Mouse (Mus musculus): Measurements from ENCODE around the gene Cyb561.

The Cyb561 gene

DNA sequence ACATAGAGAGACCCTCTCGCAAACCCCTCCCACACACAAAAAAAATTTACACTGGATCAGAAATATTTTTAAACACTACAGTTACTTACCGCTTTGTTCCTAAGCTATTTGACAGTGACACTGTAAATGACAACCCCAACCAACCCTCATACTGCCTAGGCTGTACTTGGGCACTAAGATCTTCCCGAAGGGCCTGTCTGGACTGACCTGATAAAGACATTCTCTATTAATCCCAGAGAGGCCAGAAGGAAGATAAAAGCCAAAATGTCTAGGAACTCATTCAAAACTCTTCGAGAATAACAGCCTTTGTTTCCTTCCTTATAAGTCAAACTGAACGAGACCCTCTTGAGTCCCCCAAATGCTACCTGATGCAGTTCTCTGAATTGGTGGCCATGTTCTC, 31.9 kb downstream of the Cyb561 start:
- no peak for DNase-seq (ENCODE audit: low spot score)

DNA sequence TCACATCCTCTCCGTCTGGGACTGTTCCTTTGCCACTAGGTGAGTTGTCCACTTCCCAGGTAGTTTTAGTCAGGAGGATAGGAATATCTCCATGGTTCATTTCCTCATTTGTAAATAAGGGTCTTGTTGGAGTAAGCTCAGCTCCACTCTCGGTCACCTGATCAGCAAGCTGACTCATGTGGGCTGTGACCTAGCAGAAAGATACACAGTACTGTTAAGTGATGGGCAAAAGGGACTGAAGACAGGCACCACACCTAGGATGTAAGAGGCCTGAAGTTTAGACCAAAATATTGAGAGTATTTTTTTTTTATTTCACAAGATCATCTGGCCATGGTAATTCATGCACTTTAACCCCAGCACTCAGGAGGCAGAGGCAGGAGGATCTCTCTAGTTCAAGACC, 32.3 kb downstream of the Cyb561 start:
- no peak for DNase-seq (ENCODE audit: low spot score)

DNA sequence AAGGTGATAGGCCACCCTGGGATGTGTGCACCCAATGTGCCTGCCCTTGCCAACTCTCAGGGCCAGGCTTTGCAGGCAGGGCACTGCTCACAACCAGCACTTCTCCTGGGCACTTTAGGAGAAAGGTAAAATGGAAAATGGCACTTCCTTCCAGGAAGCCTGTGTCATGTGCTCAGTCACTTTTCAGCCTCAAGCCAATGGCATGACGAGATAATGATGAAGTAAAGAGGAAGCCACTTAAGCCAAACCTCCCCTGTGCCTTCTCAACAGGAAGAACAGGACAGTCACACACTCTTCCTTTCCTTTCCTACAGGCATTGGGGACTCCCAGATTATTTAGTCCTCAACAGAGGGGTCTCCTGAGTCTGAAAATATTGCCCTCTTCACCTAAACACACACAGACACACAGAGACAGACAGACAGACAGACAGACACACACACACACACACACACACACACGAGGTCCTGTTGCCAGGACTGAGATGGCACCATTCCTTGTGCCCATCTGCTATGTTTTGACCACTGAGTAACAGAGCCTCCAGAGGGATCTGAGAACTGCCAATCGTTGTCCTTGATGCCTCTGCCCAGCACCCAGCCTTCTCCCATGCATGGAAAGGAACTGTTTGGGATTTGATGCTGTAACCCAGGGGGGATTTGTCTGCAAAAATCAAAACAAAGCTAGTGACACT, 32.9 kb downstream of the Cyb561 start:
- no peak for DNase-seq (ENCODE audit: low spot score)

GRCm38 (mm10) chr11:105913580-105913979, 39.6 kb downstream of the Cyb561 start:
- DNase-seq (ENCODE audit: low spot score), result no peak

GRCm38 (mm10) chr11:105911592-105912375, 41.4 kb downstream of the Cyb561 start:
- peak; percentile 86 for DNase-seq (ENCODE audit: low spot score)

DNA sequence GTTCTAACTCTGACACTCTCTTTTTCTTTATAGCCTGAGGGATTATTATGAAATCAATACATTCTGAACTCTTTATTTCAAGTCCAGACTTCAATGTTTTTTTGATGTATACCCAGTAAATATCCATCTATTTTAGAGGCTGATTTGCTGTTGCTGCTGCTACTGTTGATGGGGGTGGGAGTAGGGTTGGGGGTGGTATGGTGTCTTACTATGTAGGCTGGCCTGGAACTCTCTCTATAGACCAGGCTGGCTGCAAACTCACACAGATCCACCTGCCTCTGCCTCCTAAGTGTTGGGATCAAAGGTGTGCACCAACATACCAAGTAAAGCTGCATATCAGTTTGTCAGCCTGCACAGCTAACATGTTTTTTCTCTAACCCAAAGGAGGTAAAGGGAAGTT, 42.0 kb downstream of the Cyb561 start:
- DNase-seq (ENCODE audit: low spot score), result no peak

DNA sequence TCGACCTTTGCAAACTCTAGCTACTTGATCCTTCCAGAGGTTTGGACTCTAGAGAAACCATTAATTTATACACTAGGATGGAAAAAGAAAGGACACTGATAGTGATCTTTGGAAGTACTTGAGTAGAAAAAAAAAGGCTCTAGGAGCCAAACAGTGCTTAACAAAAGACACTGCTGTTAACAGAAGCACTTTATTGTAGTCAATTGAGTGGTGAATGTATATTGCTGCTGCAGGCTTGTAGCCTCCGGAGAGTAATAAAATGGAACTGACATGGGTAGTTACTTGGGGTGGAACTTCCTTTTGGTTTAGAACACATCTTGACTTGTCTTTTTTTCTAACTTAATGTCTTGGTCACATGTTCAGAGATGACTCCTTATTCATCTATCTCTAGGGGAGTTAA, 43.5 kb downstream of the Cyb561 start:
- DNase-seq (ENCODE audit: low spot score), result no peak

DNA sequence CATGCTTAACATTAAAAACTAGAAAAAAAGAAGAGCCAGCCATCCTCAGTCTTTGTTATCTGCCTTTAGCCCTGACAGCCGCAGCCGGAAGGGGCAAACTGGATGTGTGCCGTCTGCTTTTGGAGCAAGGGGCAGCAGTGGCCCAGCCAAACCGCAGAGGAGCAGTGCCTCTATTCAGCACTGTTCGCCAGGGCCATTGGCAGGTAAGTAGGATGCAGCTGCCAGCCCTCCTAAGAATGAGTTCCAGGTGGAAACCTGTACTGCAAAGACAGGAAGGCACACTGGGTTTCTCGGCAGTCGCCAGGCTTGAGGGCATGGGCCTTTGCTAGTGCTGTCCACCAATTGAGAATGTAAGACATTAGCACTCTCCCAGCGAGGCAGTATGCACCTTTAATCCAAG, 44.2 kb downstream of the Cyb561 start:
- no peak for DNase-seq (ENCODE audit: low spot score)

GRCm38 (mm10) chr11:105907381-105907780, 45.8 kb downstream of the Cyb561 start:
- no peak for DNase-seq (ENCODE audit: low spot score)

GRCm38 (mm10) chr11:105905529-105906213, 47.5 kb downstream of the Cyb561 start:
- no peak for DNase-seq (ENCODE audit: low spot score)

DNA sequence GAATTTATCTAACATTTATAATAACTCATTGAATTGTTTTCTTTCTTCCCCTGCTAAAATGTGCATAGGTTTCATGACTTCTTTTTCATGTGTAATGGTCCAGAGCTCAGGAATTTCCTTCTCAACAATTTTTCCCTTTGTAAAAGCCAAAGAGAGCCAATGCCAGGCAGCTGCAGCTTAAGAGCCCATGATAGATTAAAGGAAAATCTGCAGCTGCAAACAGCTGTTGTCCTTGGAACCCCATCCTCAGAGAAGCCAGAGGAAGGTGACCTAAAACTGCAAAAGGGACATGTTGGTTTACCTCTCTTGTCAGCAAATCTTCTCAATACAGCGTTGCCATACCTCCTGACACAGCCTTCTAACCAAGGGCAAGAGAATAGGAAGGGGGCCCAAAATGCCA, 50.2 kb downstream of the Cyb561 start:
- DNase-seq (ENCODE audit: low spot score), result no peak

GRCm38 (mm10) chr11:105901501-105901900, 51.6 kb downstream of the Cyb561 start:
- DNase-seq (ENCODE audit: low spot score), result no peak

DNA sequence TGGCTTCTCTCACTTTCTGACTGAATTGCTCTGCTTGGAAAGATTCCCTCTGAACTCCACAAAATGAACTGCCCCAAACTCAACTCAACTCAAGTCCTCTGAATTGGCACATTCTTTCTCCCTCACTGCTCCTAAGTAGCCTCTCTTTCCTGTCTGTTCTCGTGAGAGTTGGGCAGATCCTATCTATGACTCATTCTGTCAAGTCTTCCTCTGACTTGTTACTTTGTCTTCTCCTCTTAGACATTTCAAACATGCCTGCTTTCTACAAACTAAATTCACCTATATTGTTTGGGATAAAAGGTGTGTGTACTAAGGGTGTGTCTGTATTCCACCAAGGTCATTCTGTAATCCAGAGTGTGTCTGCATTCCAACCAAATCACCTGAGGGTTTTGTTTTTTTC, 54.0 kb downstream of the Cyb561 start:
- no peak for DNase-seq (ENCODE audit: low spot score)

GRCm38 (mm10) chr11:105887281-105887680, 65.9 kb downstream of the Cyb561 start:
- no peak for DNase-seq (ENCODE audit: low spot score)

- no peak for DNase-seq (ENCODE audit: low spot score)
Observed at GRCm38 (mm10) chr11:105885558-105885957, 67.6 kb downstream of the Cyb561 start.

All from layer of hippocampus, adult 11-12 months (tissue).